In genomic region chr5:120622198-120622851, GRCm38 (mm10) we compare ENCODE assay signal across 15 mouse cellular contexts. TPM values are rescaled to one million over a fixed set of nuclear protein-coding genes. Genes with fewer than 3 reads are reported as not detected.
A peak's percentile ranks its signal among the peaks of the same experiment; 100 is the strongest.
DNase-seq lines count a peak whose midpoint lies in the region; ATAC-seq and TF ChIP-seq lines count a peak whose summit lies in the region.
"Had no signal": no experiment of that assay in that cellular context is flagged by ENCODE, and none has a peak within 500 bp of the region (broad histone marks: within the 10 kb centered on the region; RNA-seq: fewer than 3 reads in every experiment).

No protein-coding gene starts in this region.

- H3K4me1 ChIP-seq in hindbrain, postnatal 0 days (ENCODE audit: insufficient read depth, low read length): no peaks in the 10 kb centered on the region
- peaks cover 7% of the 10 kb centered on the region; the same call in 1 of the 2 replicates for H3K4me1 ChIP-seq in hindbrain, embryonic 12.5 days
- H3K4me1 ChIP-seq: forebrain, embryonic 12.5 days had no signal

- 62% methylated on average over 5 of the region's 5 CpGs for WGBS in hindbrain, postnatal 0 days
- WGBS in hindbrain, embryonic 12.5 days: 75% methylated on average over 5 of the region's 5 CpGs

- no peak overlapping the region for H3K9ac ChIP-seq in hindbrain, postnatal 0 days (replicated peaks; ENCODE audit: low read length)
- no peak overlapping the region for H3K9ac ChIP-seq in hindbrain, embryonic 12.5 days
- H3K9ac ChIP-seq: forebrain, embryonic 12.5 days; limb, embryonic 15.5 days had no signal

- peak overlapping the region; percentile 15; the same call in 1 of the 2 replicates for H3K27ac ChIP-seq in hindbrain, postnatal 0 days
- H3K27ac ChIP-seq in hindbrain, embryonic 12.5 days: no peak overlapping the region
- H3K27ac ChIP-seq: forebrain, embryonic 12.5 days; heart, adult 2 months; limb, embryonic 15.5 days had no signal

- no peak overlapping the region for H3K4me2 ChIP-seq in hindbrain, postnatal 0 days (ENCODE audit: low read depth, low read length)
- H3K4me2 ChIP-seq in hindbrain, embryonic 12.5 days (replicated peaks): no peak overlapping the region
- H3K4me2 ChIP-seq: forebrain, embryonic 12.5 days; limb, embryonic 15.5 days had no signal

- peaks cover 62% of the 10 kb centered on the region for H3K36me3 ChIP-seq in hindbrain, postnatal 0 days (ENCODE audit: insufficient read depth, low read length)
- peaks cover 99% of the 10 kb centered on the region for H3K36me3 ChIP-seq in hindbrain, embryonic 12.5 days

- TF ChIP-seq CTCF in hindbrain, postnatal 0 days (IDR thresholded peaks at IDR 0.05; ENCODE audit: low read depth): no peak

- H3K4me3 ChIP-seq in hindbrain, postnatal 0 days (ENCODE audit: low read length): no peak overlapping the region
- no peak overlapping the region for H3K4me3 ChIP-seq in hindbrain, embryonic 12.5 days
- H3K4me3 ChIP-seq: forebrain, embryonic 12.5 days; heart, adult 2 months; limb, embryonic 15.5 days; megakaryocyte, embryonic 14.5 days had no signal

- ATAC-seq in hindbrain, postnatal 0 days: no peak
- no peak for ATAC-seq in hindbrain, embryonic 12.5 days (ENCODE audit: low FRiP score)
- ATAC-seq in frontal cortex, adult (ENCODE audit: low TSS enrichment): no peak

- no peaks in the 10 kb centered on the region for H3K9me3 ChIP-seq in hindbrain, postnatal 0 days (ENCODE audit: low read length)
- H3K9me3 ChIP-seq in hindbrain, embryonic 12.5 days (replicated peaks): no peaks in the 10 kb centered on the region
- H3K9me3 ChIP-seq: forebrain, embryonic 12.5 days; limb, embryonic 15.5 days; megakaryocyte, embryonic 14.5 days had no signal

- DNase-seq in hindbrain, postnatal 0 days (ENCODE audit: low spot score): no peak
- peak; percentile 63 to 69 for DNase-seq in spleen, postnatal 36 days (ENCODE audit: low spot score in 2 of 2)
- DNase-seq in spleen, postnatal 4 days (ENCODE audit: low spot score in 2 of 2): no peak
- peak; percentile 90 for DNase-seq in induced T-regulatory cell, adult 2 months (ENCODE audit: low read depth)
- no peak for DNase-seq in ovary, postnatal 14 days (ENCODE audit: low spot score)
- no peak for DNase-seq in gastrocnemius, postnatal 25 days
- DNase-seq: heart, adult 2 months had no signal

- no peaks in the 10 kb centered on the region for H3K27me3 ChIP-seq in hindbrain, postnatal 0 days (ENCODE audit: insufficient read depth, low read length)
- no peaks in the 10 kb centered on the region for H3K27me3 ChIP-seq in hindbrain, embryonic 12.5 days
- H3K27me3 ChIP-seq: forebrain, embryonic 12.5 days; limb, embryonic 15.5 days; megakaryocyte, embryonic 14.5 days had no signal

RNA-seq across cellular contexts. Expression of gene Ddx54, which starts 9.8 kb away (rescaled TPM):
- 37.3 and 40.1 TPM in 2 replicates for total RNA-seq in hindbrain, postnatal 0 days (2014; rRNA removed)
- polyA plus RNA-seq in hindbrain, postnatal 0 days (2015; fragmentation: Nextera tagmentation; extraction: Ambion mirVana): 30.8 and 31.9 TPM in 2 replicates
- 53.2 and 53.6 TPM in 2 replicates for polyA plus RNA-seq in hindbrain, embryonic 12.5 days (2016; fragmentation: Nextera tagmentation; extraction: Ambion mirVana)
- 10 to 100 TPM; 15.7 to 17.1 TPM for total RNA-seq in gastrocnemius, postnatal 25 days (2021)

RNA-seq across cellular contexts. Expression of gene Rita1, which starts 9.9 kb away (rescaled TPM):
- 38.0 and 38.6 TPM in 2 replicates for total RNA-seq in hindbrain, postnatal 0 days (2014; rRNA removed)
- polyA plus RNA-seq in hindbrain, postnatal 0 days (2015; fragmentation: Nextera tagmentation; extraction: Ambion mirVana): 30.1 and 30.4 TPM in 2 replicates
- 16.8 and 19.2 TPM in 2 replicates for polyA plus RNA-seq in hindbrain, embryonic 12.5 days (2016; fragmentation: Nextera tagmentation; extraction: Ambion mirVana)
- total RNA-seq in gastrocnemius, postnatal 25 days (2021): 1 to 10 TPM; 4.8 to 6.3 TPM

RNA-seq across cellular contexts. Expression of gene Cfap73, which starts 11.7 kb away (rescaled TPM):
- total RNA-seq in hindbrain, postnatal 0 days (2014; rRNA removed): 0.21 and 0.79 TPM in 2 replicates
- polyA plus RNA-seq in hindbrain, postnatal 0 days (2015; fragmentation: Nextera tagmentation; extraction: Ambion mirVana): 0.26 and 0.86 TPM in 2 replicates
- 0.56 and 0.77 TPM in 2 replicates for polyA plus RNA-seq in hindbrain, embryonic 12.5 days (2016; fragmentation: Nextera tagmentation; extraction: Ambion mirVana)
- total RNA-seq in gastrocnemius, postnatal 25 days (2021): not detected
- total RNA-seq: heart, adult 2 months; MEL had no signal
- polyA plus RNA-seq: large intestine, adult 2 months; limb, embryonic 15.5 days; stomach, embryonic 14.5 days had no signal

RNA-seq across cellular contexts. Expression of gene Rasal1, which starts 26.3 kb away (rescaled TPM):
- total RNA-seq in hindbrain, postnatal 0 days (2014; rRNA removed): 3.9 and 8.2 TPM in 2 replicates
- 3.2 and 4.7 TPM in 2 replicates for polyA plus RNA-seq in hindbrain, postnatal 0 days (2015; fragmentation: Nextera tagmentation; extraction: Ambion mirVana)
- polyA plus RNA-seq in hindbrain, embryonic 12.5 days (2016; fragmentation: Nextera tagmentation; extraction: Ambion mirVana): 0.06 and 0.38 TPM in 2 replicates
- total RNA-seq in gastrocnemius, postnatal 25 days (2021): not detected
- total RNA-seq: heart, adult 2 months had no signal

RNA-seq across cellular contexts. Expression of gene Iqcd, which starts 33.5 kb away (rescaled TPM):
- 0.63 and 1.9 TPM in 2 replicates for total RNA-seq in hindbrain, postnatal 0 days (2014; rRNA removed)
- 1.8 and 2.0 TPM in 2 replicates for polyA plus RNA-seq in hindbrain, postnatal 0 days (2015; fragmentation: Nextera tagmentation; extraction: Ambion mirVana)
- 1.9 and 2.5 TPM in 2 replicates for polyA plus RNA-seq in hindbrain, embryonic 12.5 days (2016; fragmentation: Nextera tagmentation; extraction: Ambion mirVana)
- total RNA-seq in gastrocnemius, postnatal 25 days (2021): under 1 TPM in 1 of 2 experiments, not detected in 1; 0.18 TPM
- total RNA-seq: heart, adult 2 months had no signal

Comparison
In these comparisons a context has a peak if more than half of its experiments do, and no peak if none do; other contexts are left out.
1. DNase-seq: peak in spleen, postnatal 36 days (2 of 2) and induced T-regulatory cell, adult 2 months (single experiment); none in hindbrain, postnatal 0 days (single experiment), spleen, postnatal 4 days (0 of 2), ovary, postnatal 14 days (single experiment) and gastrocnemius, postnatal 25 days (single experiment).